Mouse (Mus musculus) cortical plate, adult 2 months (tissue): ENCODE measurements around the gene Drg1. TPM values are rescaled to one million over a fixed set of nuclear protein-coding genes. Genes with fewer than 3 reads are reported as not detected.

Experiments
- H3K27ac ChIP-seq: fragments of 200-500 bp; 2 replicates; pipeline ENCODE4 v1.5.1; 2012; ENCODE audit warnings: low read length, control low read depth, inconsistent platforms; ENCODE audit not compliant: insufficient read depth
- H3K4me1 ChIP-seq: fragments of 200-500 bp; 2 replicates; pipeline ENCODE4 v1.6.1; 2011; ENCODE audit warnings: low read length; ENCODE audit not compliant: control insufficient read depth, insufficient read depth
- H3K4me3 ChIP-seq: fragments of 200-500 bp; 2 replicates; pipeline ENCODE4 v1.5.1; 2011; ENCODE audit warnings: mild to moderate bottlenecking, low read length, control low read depth; ENCODE audit not compliant: insufficient read depth
- CTCF ChIP-seq: fragments of 200-500 bp; IDR thresholded peaks from 2 replicates; pipeline ENCODE4 v1.5.1; 2011; ENCODE audit warnings: mild to moderate bottlenecking, control low read depth, low read length; ENCODE audit not compliant: insufficient read depth; ENCODE audit errors: extremely low read depth
- POLR2A ChIP-seq: fragments of 200-500 bp; IDR thresholded peaks from 2 replicates; pipeline ENCODE4 v1.6.1; 2011; ENCODE audit warnings: mild to moderate bottlenecking, low read length, control low read depth; ENCODE audit not compliant: insufficient read depth; ENCODE audit errors: extremely low read depth
- polyA plus RNA-seq: library from polyadenylated mRNA; depleted of rRNA; stranded (reverse); fragments of >200 nt; gene quantifications from 2 replicates; pipeline ENCODE4 v1.2.3, GENCODE M21; 2012

Drg1 gene
- polyA plus RNA-seq, 1 experiment, result 77.1 TPM

GRCm38 (mm10) chr11:3279729-3280128 lies 13.5 kb upstream of the Drg1 start:
- no peak for TF ChIP-seq POLR2A
- no peak for TF ChIP-seq CTCF
- no peak overlapping the region for H3K4me3 ChIP-seq
- no peak overlapping the region for H3K27ac ChIP-seq
- no peaks in the 10 kb centered on the region for H3K4me1 ChIP-seq

- H3K27ac ChIP-seq, result no peak overlapping the region
- H3K4me3 ChIP-seq, result no peak overlapping the region
- no peak for TF ChIP-seq POLR2A
- TF ChIP-seq CTCF, result no peak
- H3K4me1 ChIP-seq, result no peaks in the 10 kb centered on the region
Observed at GRCm38 (mm10) chr11:3278351-3278750, 12.1 kb upstream of the Drg1 start.

- H3K4me1 ChIP-seq, result peaks cover 4% of the 10 kb centered on the region; the same call in 1 of the 2 replicates
- no peak overlapping the region for H3K4me3 ChIP-seq
- TF ChIP-seq POLR2A, result no peak
- TF ChIP-seq CTCF, result no peak
- H3K27ac ChIP-seq, result no peak overlapping the region
Observed at GRCm38 (mm10) chr11:3269241-3269640, 3.0 kb upstream of the Drg1 start.

- Histone ChIP-seq H3K4me1 (peaks cover 4% of the 10 kb centered on the region; the same call in 1 of the 2 replicates), H3K4me3 (no peak overlapping the region; the same call in 1 of the 2 replicates), H3K27ac (no peak overlapping the region)
- TF ChIP-seq CTCF (no peak), POLR2A (no peak)
Observed at GRCm38 (mm10) chr11:3267133-3267532, 918 bp upstream of the Drg1 start.

GRCm38 (mm10) chr11:3265291-3266078 lies 730 bp downstream of the Drg1 start:
- H3K4me3 ChIP-seq, result peak overlapping the region; percentile 95
- peaks cover 4% of the 10 kb centered on the region; the same call in 1 of the 2 replicates for H3K4me1 ChIP-seq
- peak overlapping the region; percentile 51 for H3K27ac ChIP-seq
- TF ChIP-seq CTCF (no peak), POLR2A (no peak)

DNA sequence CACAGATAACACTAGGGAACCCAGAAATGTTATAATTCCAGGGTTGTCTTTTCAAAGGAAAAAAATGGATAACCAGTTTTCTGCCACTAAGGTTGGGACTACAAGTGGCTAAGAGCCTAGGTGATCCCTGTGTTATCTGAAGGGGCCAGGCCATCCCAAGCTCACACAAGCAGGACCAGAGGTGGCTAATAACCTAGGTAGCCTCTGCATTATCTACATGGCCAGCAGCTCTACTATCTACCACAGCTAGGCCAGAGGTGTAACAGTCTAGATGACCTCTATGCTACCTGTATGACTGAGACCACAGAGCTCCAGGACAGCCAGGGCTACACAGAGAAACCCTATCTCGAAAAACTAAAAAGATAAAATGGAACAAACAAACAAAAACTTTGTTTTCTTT lies 6.7 kb downstream of the Drg1 start:
- TF ChIP-seq CTCF (no peak), POLR2A (no peak)
- Histone ChIP-seq H3K27ac (no peak overlapping the region), H3K4me1 (no peaks in the 10 kb centered on the region; the same call in 1 of the 2 replicates), H3K4me3 (no peak overlapping the region)

DNA sequence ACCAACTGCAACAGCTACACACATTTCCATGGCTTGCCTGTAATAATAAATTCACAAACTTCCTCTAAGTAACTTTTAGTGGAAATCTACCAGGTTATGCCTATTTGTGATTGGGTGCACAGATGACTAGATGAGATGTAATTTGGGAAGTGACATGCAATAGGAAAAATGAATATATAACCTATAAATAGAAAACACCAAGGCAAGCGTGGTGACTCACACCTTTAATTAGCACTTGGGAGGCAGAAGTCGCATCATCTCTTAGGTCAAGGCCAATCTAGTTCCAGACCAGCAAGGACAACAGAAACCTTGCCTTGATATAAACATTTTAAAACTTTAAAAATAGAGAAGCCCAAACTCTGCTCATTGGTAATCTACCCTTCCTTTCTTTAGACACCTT lies 18.8 kb downstream of the Drg1 start:
- TF ChIP-seq POLR2A (no peak), CTCF (no peak)
- Histone ChIP-seq H3K27ac (no peak overlapping the region), H3K4me1 (peaks cover 2% of the 10 kb centered on the region; the same call in 1 of the 2 replicates), H3K4me3 (no peak overlapping the region)

DNA sequence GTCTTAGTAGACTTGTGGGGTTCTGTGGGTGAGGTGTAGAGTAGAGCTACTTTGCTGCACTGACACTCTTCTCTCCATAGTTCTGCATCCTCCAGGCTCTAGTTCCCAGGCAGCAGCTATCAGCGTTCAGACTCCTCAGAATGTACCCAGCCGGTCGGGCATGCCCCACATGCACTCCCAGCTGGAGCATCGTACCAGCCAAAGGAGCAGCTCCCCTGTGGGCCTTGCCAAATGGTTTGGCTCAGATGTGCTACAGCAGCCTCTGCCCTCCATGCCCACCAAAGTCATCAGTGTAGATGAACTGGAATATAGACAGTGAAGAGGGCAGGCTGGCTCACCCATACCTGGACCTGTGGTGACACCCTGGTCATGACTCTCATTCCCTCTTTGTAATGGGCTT lies 22.4 kb downstream of the Drg1 start:
- peaks cover 2% of the 10 kb centered on the region; the same call in 1 of the 2 replicates for H3K4me1 ChIP-seq
- TF ChIP-seq POLR2A (no peak), CTCF (no peak)
- H3K4me3 ChIP-seq, result no peak overlapping the region
- no peak overlapping the region for H3K27ac ChIP-seq

DNA sequence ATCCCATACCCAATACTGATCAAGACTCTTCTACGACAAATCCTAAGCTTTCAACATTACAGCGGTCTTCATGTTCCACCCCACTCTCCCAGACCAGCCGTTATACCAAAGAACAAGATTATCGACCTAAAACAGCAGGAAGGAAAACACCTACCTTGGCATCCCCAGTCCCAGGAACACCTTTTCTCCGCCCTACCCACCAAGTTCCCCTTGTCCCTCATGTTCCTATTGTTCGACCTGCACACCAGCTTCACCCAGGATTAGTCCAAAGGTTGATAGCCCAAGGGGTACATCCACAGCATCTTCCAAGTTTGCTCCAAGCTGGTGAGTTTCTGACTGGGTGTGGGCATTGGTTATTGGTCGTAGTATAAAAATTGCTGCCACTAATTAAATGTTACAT lies 23.8 kb downstream of the Drg1 start:
- Histone ChIP-seq H3K4me1 (peaks cover 2% of the 10 kb centered on the region; the same call in 1 of the 2 replicates), H3K4me3 (no peak overlapping the region), H3K27ac (no peak overlapping the region)
- no peak for TF ChIP-seq POLR2A
- TF ChIP-seq CTCF, result no peak

GRCm38 (mm10) chr11:3235277-3235676 lies 30.9 kb downstream of the Drg1 start:
- no peak overlapping the region for H3K4me3 ChIP-seq

More at GRCm38 (mm10) chr11:3235277-3235676, 30.9 kb downstream of the Drg1 start:
- TF ChIP-seq POLR2A, result no peak
- TF ChIP-seq CTCF, result no peak
- Histone ChIP-seq H3K27ac (no peak overlapping the region), H3K4me1 (no peaks in the 10 kb centered on the region; the same call in 1 of the 2 replicates)
